Mouse (Mus musculus) kidney, embryonic 16.5 days (tissue): ENCODE data around the gene Ppfia4. TPM values are rescaled to one million over a fixed set of nuclear protein-coding genes. Genes with fewer than 3 reads are reported as not detected.

Experiments used
- ATAC-seq: fragments of 200-750 bp; cut with Nextera tagmentation; 2 replicates; pipeline ENCODE4 v1.8.0; 2017; ENCODE audit warnings: moderate TSS enrichment; ENCODE audit not compliant: low FRiP score, low TSS enrichment
- H3K27ac ChIP-seq: fragments of 300-500 bp; sonication (generic); 2 replicates; pipeline ENCODE4 v1.5.1; 2014; ENCODE audit warnings: low read length
- H3K27me3 ChIP-seq: fragments of 300-500 bp; sonication (generic); 2 replicates; pipeline ENCODE4 v1.6.1; 2014; ENCODE audit warnings: low read length, control low read depth, mixed read lengths; ENCODE audit not compliant: insufficient read depth
- H3K36me3 ChIP-seq: fragments of 300-500 bp; sonication (generic); 2 replicates; pipeline ENCODE4 v1.6.1; 2014; ENCODE audit warnings: low read length, control low read depth, mixed read lengths; ENCODE audit not compliant: insufficient read depth
- H3K4me1 ChIP-seq: fragments of 300-500 bp; sonication (generic); 2 replicates; pipeline ENCODE4 v1.6.1; 2014; ENCODE audit warnings: low read length, control low read depth, mixed read lengths; ENCODE audit not compliant: insufficient read depth
- H3K4me2 ChIP-seq: fragments of 300-500 bp; sonication (generic); replicated peaks from 2 replicates; pipeline ENCODE4 v1.6.1; 2014; ENCODE audit warnings: low read depth, low read length
- H3K4me3 ChIP-seq: fragments of 300-500 bp; sonication (generic); 2 replicates; pipeline ENCODE4 v1.5.1; 2014; ENCODE audit warnings: mild to moderate bottlenecking, low read length
- H3K9ac ChIP-seq: fragments of 300-500 bp; sonication (generic); replicated peaks from 2 replicates; pipeline ENCODE4 v1.6.1; 2014; ENCODE audit warnings: low read length
- H3K9me3 ChIP-seq: fragments of 300-500 bp; sonication (generic); 2 replicates; pipeline ENCODE4 v1.6.1; 2016; ENCODE audit warnings: low read length, control low read depth
- WGBS: fragments of 180-500 bp; shearing (Covaris S2); extraction: QIAGEN DNeasy Blood & Tissue Kit; methylation state at CpG from one replicate; pipeline ENCODE4 v1.1.7; 2014; 5-methylcytosine and 5-hydroxymethylcytosine counted together
- polyA plus RNA-seq: library from polyadenylated mRNA; unstranded; fragments of >200 nt; fragmentation: Nextera tagmentation; extraction: Ambion mirVana; gene quantifications from 2 replicates; pipeline ENCODE4 v1.2.1, GENCODE M21; 2015

The Ppfia4 gene
- 3.6 and 3.9 TPM in 2 replicates for polyA plus RNA-seq

- Histone ChIP-seq H3K4me1 (peaks cover 10% of the 10 kb centered on the region), H3K27ac (no peak within 1 kb of the TSS), H3K27me3 (no peaks in the 10 kb centered on the region), H3K4me3 (no peak within 1 kb of the TSS), H3K4me2 (no peak within 1 kb of the TSS), H3K9me3 (no peaks in the 10 kb centered on the region), H3K9ac (no peak within 1 kb of the TSS), H3K36me3 (no peaks in the 10 kb centered on the region)
- WGBS: 48% methylated on average over 13 of the region's 13 CpGs
- peak; percentile 47; the same call in 1 of the 2 replicates for ATAC-seq
These were observed at the start of gene Ppfia4 for GRCm38 (mm10) chr1:134332770-134333271. Gene Ppfia4 (minus strand): TSS chr1:134332928.

GRCm38 (mm10) chr1:134381795-134382625, 49.3 kb upstream of the Ppfia4 start:
- no peaks in the 10 kb centered on the region for H3K36me3 ChIP-seq
- H3K4me1 ChIP-seq: peaks cover 10% of the 10 kb centered on the region; the same call in 1 of the 2 replicates
- H3K9me3 ChIP-seq: no peaks in the 10 kb centered on the region
- no peaks in the 10 kb centered on the region for H3K27me3 ChIP-seq
- peak overlapping the region; percentile 48 for H3K9ac ChIP-seq
- no peak for ATAC-seq
- H3K4me3 ChIP-seq: peak overlapping the region; percentile 40
- 4% methylated on average over 19 of the region's 19 CpGs for WGBS
- no peak overlapping the region for H3K27ac ChIP-seq
- peak overlapping the region; percentile 60 for H3K4me2 ChIP-seq

DNA sequence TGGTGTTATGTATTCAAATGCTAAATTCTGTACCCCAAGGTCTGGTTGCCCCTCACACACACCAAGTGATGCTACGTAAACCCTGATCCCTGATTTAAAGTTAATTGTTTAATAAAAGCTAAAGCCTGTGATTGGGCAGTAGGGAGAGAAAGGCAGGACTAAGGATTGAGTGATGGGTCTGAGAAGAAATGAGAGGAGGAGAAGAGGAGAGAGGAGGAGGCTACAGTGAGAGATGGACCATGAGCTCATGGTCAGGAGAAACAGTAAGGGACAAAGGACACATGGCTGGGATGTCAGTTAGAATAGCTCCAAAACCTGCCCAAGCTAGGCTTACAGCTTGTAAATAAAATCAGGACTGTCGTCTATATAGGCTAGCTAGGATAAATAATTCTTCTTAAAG, 48.3 kb upstream of the Ppfia4 start:
- no peaks in the 10 kb centered on the region for H3K36me3 ChIP-seq
- H3K27me3 ChIP-seq: no peaks in the 10 kb centered on the region
- no peaks in the 10 kb centered on the region for H3K9me3 ChIP-seq
- peaks cover 10% of the 10 kb centered on the region; the same call in 1 of the 2 replicates for H3K4me1 ChIP-seq
- no peak overlapping the region for H3K9ac ChIP-seq
- no peak overlapping the region for H3K4me3 ChIP-seq
- WGBS: 51% methylated on average over 2 of the region's 2 CpGs
- peak overlapping the region; percentile 60 for H3K4me2 ChIP-seq
- no peak for ATAC-seq
- no peak overlapping the region for H3K27ac ChIP-seq

GRCm38 (mm10) chr1:134374124-134374523, 41.4 kb upstream of the Ppfia4 start:
- Histone ChIP-seq H3K4me3 (no peak overlapping the region), H3K27me3 (no peaks in the 10 kb centered on the region), H3K27ac (no peak overlapping the region), H3K4me1 (no peaks in the 10 kb centered on the region), H3K9ac (no peak overlapping the region), H3K9me3 (peaks cover 4% of the 10 kb centered on the region; the same call in 1 of the 2 replicates), H3K4me2 (no peak overlapping the region), H3K36me3 (no peaks in the 10 kb centered on the region)
- no peak for ATAC-seq
- WGBS: 43% methylated on average over 2 of the region's 2 CpGs

DNA sequence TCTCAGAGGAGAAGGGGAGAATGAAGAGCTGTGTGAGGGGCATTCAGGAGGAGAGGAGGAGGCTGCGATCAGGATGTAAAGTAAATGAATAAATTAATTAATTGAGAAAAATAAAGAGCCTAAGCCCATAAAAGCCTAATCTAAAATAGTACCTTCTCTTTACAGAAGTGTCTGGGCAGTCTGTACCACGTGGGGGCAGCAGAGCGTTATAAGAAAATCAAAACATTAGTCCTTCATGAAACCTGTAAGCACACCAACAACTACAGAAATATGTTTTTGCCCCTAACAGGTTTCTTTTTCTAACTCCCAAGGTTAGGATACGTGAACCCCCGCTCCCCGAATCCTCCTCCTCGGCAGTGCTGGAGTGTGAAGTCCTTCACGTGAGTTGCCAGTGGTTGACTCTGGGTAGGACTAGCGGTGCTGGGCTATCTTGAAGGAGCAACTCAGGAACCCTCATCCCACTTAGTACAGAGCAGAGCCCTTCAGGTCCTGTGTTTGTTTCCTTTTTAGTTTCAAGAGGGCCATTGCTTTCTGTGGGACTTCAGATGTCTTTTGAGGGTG, 36.1 kb upstream of the Ppfia4 start:
- Histone ChIP-seq H3K27me3 (no peaks in the 10 kb centered on the region), H3K4me3 (no peak overlapping the region), H3K4me2 (no peak overlapping the region), H3K4me1 (no peaks in the 10 kb centered on the region), H3K9me3 (peaks cover 4% of the 10 kb centered on the region; the same call in 1 of the 2 replicates), H3K36me3 (no peaks in the 10 kb centered on the region), H3K9ac (no peak overlapping the region), H3K27ac (no peak overlapping the region)
- WGBS: 46% methylated on average over 9 of the region's 9 CpGs
- ATAC-seq: no peak

DNA sequence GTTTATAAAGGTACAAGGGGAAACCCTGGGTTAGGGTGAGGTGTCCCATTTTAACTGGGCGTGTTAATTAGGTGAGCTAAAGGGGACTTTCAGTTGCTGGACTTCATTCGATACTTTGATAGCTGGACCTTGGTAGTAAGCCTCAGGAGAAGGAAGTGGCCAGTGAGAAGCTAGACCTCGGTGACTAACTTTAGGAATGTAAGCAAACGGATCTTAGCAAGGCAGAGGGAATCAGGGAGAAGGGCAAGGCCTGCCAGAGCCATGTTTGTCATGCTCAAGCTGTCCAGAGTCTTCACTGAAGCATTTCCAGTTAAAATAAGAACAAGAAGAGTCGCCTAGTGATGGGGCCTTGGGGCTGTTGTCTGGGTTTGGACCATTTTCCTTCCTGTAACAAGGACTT, 32.8 kb upstream of the Ppfia4 start:
- 65% methylated on average over 5 of the region's 5 CpGs for WGBS

GRCm38 (mm10) chr1:134363194-134363593, 30.5 kb upstream of the Ppfia4 start:
- H3K4me1 ChIP-seq: peaks cover 15% of the 10 kb centered on the region
- no peaks in the 10 kb centered on the region for H3K27me3 ChIP-seq
- no peaks in the 10 kb centered on the region for H3K9me3 ChIP-seq
- no peak overlapping the region for H3K27ac ChIP-seq
- H3K9ac ChIP-seq: no peak overlapping the region
- H3K36me3 ChIP-seq: peaks cover 14% of the 10 kb centered on the region
- WGBS: 78% methylated on average over 4 of the region's 4 CpGs
- no peak for ATAC-seq
- H3K4me3 ChIP-seq: no peak overlapping the region
- H3K4me2 ChIP-seq: no peak overlapping the region

More for the DNA sequence above, 32.8 kb upstream of the Ppfia4 start:
- Histone ChIP-seq H3K4me1 (peaks cover 11% of the 10 kb centered on the region), H3K4me3 (no peak overlapping the region), H3K27ac (no peak overlapping the region), H3K9me3 (peaks cover 4% of the 10 kb centered on the region; the same call in 1 of the 2 replicates), H3K4me2 (no peak overlapping the region), H3K27me3 (no peaks in the 10 kb centered on the region), H3K9ac (no peak overlapping the region), H3K36me3 (no peaks in the 10 kb centered on the region)
- ATAC-seq: no peak

GRCm38 (mm10) chr1:134361857-134362212, 29.1 kb upstream of the Ppfia4 start, which contains the start of gene Tmem183a:
Gene Tmem183a (minus strand): TSS chr1:134361979.
- H3K9ac ChIP-seq: peak within 1 kb of the TSS; percentile 90
- WGBS: under 1% methylated on average over 35 of the region's 38 CpGs
- H3K36me3 ChIP-seq: peaks cover 23% of the 10 kb centered on the region
- H3K27me3 ChIP-seq: no peaks in the 10 kb centered on the region
- peak within 1 kb of the TSS; percentile 49 for H3K27ac ChIP-seq
- no peaks in the 10 kb centered on the region for H3K9me3 ChIP-seq
- ATAC-seq: peak; percentile 98
- peak within 1 kb of the TSS; percentile 84 for H3K4me2 ChIP-seq
- peaks cover 15% of the 10 kb centered on the region for H3K4me1 ChIP-seq
- peak within 1 kb of the TSS; percentile 85 for H3K4me3 ChIP-seq

GRCm38 (mm10) chr1:134361195-134361856, 28.6 kb upstream of the Ppfia4 start:
- H3K27ac ChIP-seq: peak overlapping the region; percentile 41
- H3K4me2 ChIP-seq: peak overlapping the region; percentile 61
- under 1% methylated on average over 36 of the region's 44 CpGs for WGBS
- H3K27me3 ChIP-seq: no peaks in the 10 kb centered on the region
- ATAC-seq: peak; percentile 91; the same call in 1 of the 2 replicates
- peak overlapping the region; percentile 90 for H3K9ac ChIP-seq
- H3K9me3 ChIP-seq: no peaks in the 10 kb centered on the region
- peaks cover 25% of the 10 kb centered on the region for H3K36me3 ChIP-seq
- peaks cover 15% of the 10 kb centered on the region for H3K4me1 ChIP-seq
- peak overlapping the region; percentile 85 for H3K4me3 ChIP-seq
